Mouse (Mus musculus) macrophage (primary cell): Measurements from ENCODE around the gene Cstf1. TPM values are rescaled to one million over a fixed set of nuclear protein-coding genes. Genes with fewer than 3 reads are reported as not detected.

Experiments
- H3K27ac ChIP-seq: fragments of 350-480 bp; formaldehyde crosslinking; 2 replicates; pipeline ENCODE4 v1.9.0; 2021
- H3K36me3 ChIP-seq: fragments of 350-480 bp; formaldehyde crosslinking; 2 replicates; pipeline ENCODE4 v1.9.0; 2021; ENCODE audit errors: inconsistent target
- H3K4me3 ChIP-seq: fragments of 350-480 bp; formaldehyde crosslinking; 2 replicates; pipeline ENCODE4 v1.9.0; 2021; ENCODE audit errors: inconsistent target
- H3K79me2 ChIP-seq: fragments of 350-480 bp; formaldehyde crosslinking; 2 replicates; pipeline ENCODE4 v1.9.0; 2021; ENCODE audit errors: inconsistent target
- WGBS: methylation state at CpG from one replicate; pipeline ENCODE4 v1.1.7; 2026; ENCODE audit warnings: inconsistent platforms; ENCODE audit not compliant: missing documents; 5-methylcytosine and 5-hydroxymethylcytosine counted together
- polyA plus RNA-seq: library from polyadenylated mRNA; stranded (reverse); fragments of 250-400 nt; gene quantifications from 3 replicates; pipeline ENCODE4 v1.2.4, GENCODE M21; 2018; ENCODE audit warnings: inconsistent platforms
- total RNA-seq, 78 experiments: library from RNA; depleted of rRNA; stranded (reverse); fragments of 250-400 nt; gene quantifications; 1 replicate in 9 of 78; 2 replicates in 24 of 78; 3 replicates in 43 of 78; 4 replicates in 2 of 78; pipeline ENCODE4 v1.2.4; 2018; ENCODE audit warnings: inconsistent platforms in 56 of 78

The Cstf1 gene
- total RNA-seq (2018; cell fraction: chromatin; rRNA removed) = 10 to 100 TPM in 24 of 26 experiments, 1 to 10 TPM in 2; 8.3 to 33.5 (median 15.8) TPM
- total RNA-seq (2018; cell fraction: cytosol; rRNA removed) = 10 to 100 TPM in 24 of 26 experiments, 1 to 10 TPM in 2; 9.6 to 16.7 (median 14.1) TPM
- 10 to 100 TPM; 10.8 to 29.2 (median 14.9) TPM for total RNA-seq (2018; cell fraction: nucleus; rRNA removed)
- polyA plus RNA-seq = 12.6 to 20.9 TPM (median 16.2 TPM) in 3 replicates

- H3K36me3 ChIP-seq = peaks cover 24% of the 10 kb centered on the region
- H3K4me3 ChIP-seq = peak within 1 kb of the TSS; percentile 87
- WGBS = under 1% methylated on average over 65 of the region's 66 CpGs
- H3K79me2 ChIP-seq = peaks cover 88% of the 10 kb centered on the region
- H3K27ac ChIP-seq = peak within 1 kb of the TSS; percentile 88
Observed at GRCm38 (mm10) chr2:172370411-172371223, at the start of gene Cstf1, which contains the start of gene Aurka. Gene Cstf1, plus strand, starts transcription at chr2:172370681. Gene Aurka, minus strand, starts transcription at chr2:172370535.

GRCm38 (mm10) chr2:172320878-172321277, 49.6 kb upstream of the Cstf1 start:
- H3K79me2 ChIP-seq = no peaks in the 10 kb centered on the region
- H3K36me3 ChIP-seq = no peaks in the 10 kb centered on the region
- 21% methylated on average over 9 of the region's 9 CpGs for WGBS
- no peak overlapping the region for H3K4me3 ChIP-seq
- H3K27ac ChIP-seq = no peak overlapping the region

- Histone ChIP-seq H3K4me3 (no peak overlapping the region), H3K79me2 (no peaks in the 10 kb centered on the region), H3K36me3 (no peaks in the 10 kb centered on the region), H3K27ac (no peak overlapping the region)
- WGBS = 66% methylated on average over 8 of the region's 8 CpGs
Observed at GRCm38 (mm10) chr2:172328248-172328647, 42.2 kb upstream of the Cstf1 start.

GRCm38 (mm10) chr2:172329179-172329578, 41.3 kb upstream of the Cstf1 start:
- Histone ChIP-seq H3K79me2 (no peaks in the 10 kb centered on the region), H3K4me3 (no peak overlapping the region), H3K27ac (no peak overlapping the region), H3K36me3 (no peaks in the 10 kb centered on the region)
- 20% methylated on average over 13 of the region's 13 CpGs for WGBS

- H3K36me3 ChIP-seq = no peaks in the 10 kb centered on the region
- no peak overlapping the region for H3K4me3 ChIP-seq
- no peaks in the 10 kb centered on the region for H3K79me2 ChIP-seq
- no peak overlapping the region for H3K27ac ChIP-seq
- WGBS = 91% methylated on average over 18 of the region's 19 CpGs
Observed at GRCm38 (mm10) chr2:172338206-172338942, 32.1 kb upstream of the Cstf1 start.

- Histone ChIP-seq H3K79me2 (no peaks in the 10 kb centered on the region), H3K4me3 (no peak overlapping the region), H3K36me3 (no peaks in the 10 kb centered on the region), H3K27ac (no peak overlapping the region)
- WGBS = 60% methylated on average over 3 of the region's 3 CpGs
Observed at GRCm38 (mm10) chr2:172340936-172341335, 29.5 kb upstream of the Cstf1 start.

GRCm38 (mm10) chr2:172341606-172342005, 28.9 kb upstream of the Cstf1 start:
- H3K79me2 ChIP-seq = no peaks in the 10 kb centered on the region
- H3K36me3 ChIP-seq = no peaks in the 10 kb centered on the region
- no peak overlapping the region for H3K27ac ChIP-seq
- H3K4me3 ChIP-seq = no peak overlapping the region
- WGBS = 85% methylated on average over 5 of the region's 5 CpGs

- H3K4me3 ChIP-seq = no peak overlapping the region
- no peaks in the 10 kb centered on the region for H3K79me2 ChIP-seq
- 81% methylated on average over 7 of the region's 7 CpGs for WGBS
- no peaks in the 10 kb centered on the region for H3K36me3 ChIP-seq
- H3K27ac ChIP-seq = no peak overlapping the region
Observed at GRCm38 (mm10) chr2:172343751-172344150, 26.7 kb upstream of the Cstf1 start.

- H3K4me3 ChIP-seq = no peak overlapping the region; the same call in 1 of the 2 replicates
Observed at GRCm38 (mm10) chr2:172344669-172345068, 25.8 kb upstream of the Cstf1 start.

GRCm38 (mm10) chr2:172345258-172345738, 25.2 kb upstream of the Cstf1 start, which contains the start of gene Fam210b:
Gene Fam210b, plus strand, starts transcription at chr2:172345565.
- peak within 1 kb of the TSS; percentile 52 for H3K4me3 ChIP-seq
- WGBS = 2% methylated on average over 35 of the region's 35 CpGs
- H3K36me3 ChIP-seq = no peaks in the 10 kb centered on the region
- H3K79me2 ChIP-seq = no peaks in the 10 kb centered on the region
- no peak within 1 kb of the TSS for H3K27ac ChIP-seq

More at GRCm38 (mm10) chr2:172344669-172345068, 25.8 kb upstream of the Cstf1 start:
- H3K79me2 ChIP-seq = no peaks in the 10 kb centered on the region
- WGBS = 36% methylated on average over 5 of the region's 5 CpGs
- H3K27ac ChIP-seq = no peak overlapping the region
- no peaks in the 10 kb centered on the region for H3K36me3 ChIP-seq

GRCm38 (mm10) chr2:172346034-172346929, 24.2 kb upstream of the Cstf1 start:
- 20% methylated on average over 31 of the region's 31 CpGs for WGBS
- H3K27ac ChIP-seq = no peak overlapping the region

GRCm38 (mm10) chr2:172346933-172347611, 23.4 kb upstream of the Cstf1 start:
- 96% methylated on average over 8 of the region's 8 CpGs for WGBS
- H3K27ac ChIP-seq = no peak overlapping the region

More at GRCm38 (mm10) chr2:172346034-172346929, 24.2 kb upstream of the Cstf1 start:
- no peaks in the 10 kb centered on the region for H3K36me3 ChIP-seq
- peak overlapping the region; percentile 52 for H3K4me3 ChIP-seq
- H3K79me2 ChIP-seq = no peaks in the 10 kb centered on the region

GRCm38 (mm10) chr2:172348297-172348950, 22.1 kb upstream of the Cstf1 start:
- 83% methylated on average over 3 of the region's 3 CpGs for WGBS
- no peaks in the 10 kb centered on the region for H3K79me2 ChIP-seq
- H3K27ac ChIP-seq = no peak overlapping the region
- H3K36me3 ChIP-seq = no peaks in the 10 kb centered on the region
- no peak overlapping the region for H3K4me3 ChIP-seq

More at GRCm38 (mm10) chr2:172346933-172347611, 23.4 kb upstream of the Cstf1 start:
- Histone ChIP-seq H3K4me3 (no peak overlapping the region), H3K79me2 (no peaks in the 10 kb centered on the region), H3K36me3 (no peaks in the 10 kb centered on the region)
